Mouse (Mus musculus) myocyte (in vitro differentiated cells): ENCODE data around the gene Nt5c2.

Experiments used
- MAX ChIP-seq: IDR thresholded peaks from one replicate; pipeline ENCODE4 v1.6.1; 2011; ENCODE audit warnings: low read depth, mild to moderate bottlenecking, control low read depth
- POLR2A ChIP-seq: IDR thresholded peaks from one replicate; pipeline ENCODE4 v1.6.1; 2011; ENCODE audit warnings: low read depth, mild to moderate bottlenecking, control low read depth, moderate library complexity; ENCODE audit not compliant: insufficient read length

DNA sequence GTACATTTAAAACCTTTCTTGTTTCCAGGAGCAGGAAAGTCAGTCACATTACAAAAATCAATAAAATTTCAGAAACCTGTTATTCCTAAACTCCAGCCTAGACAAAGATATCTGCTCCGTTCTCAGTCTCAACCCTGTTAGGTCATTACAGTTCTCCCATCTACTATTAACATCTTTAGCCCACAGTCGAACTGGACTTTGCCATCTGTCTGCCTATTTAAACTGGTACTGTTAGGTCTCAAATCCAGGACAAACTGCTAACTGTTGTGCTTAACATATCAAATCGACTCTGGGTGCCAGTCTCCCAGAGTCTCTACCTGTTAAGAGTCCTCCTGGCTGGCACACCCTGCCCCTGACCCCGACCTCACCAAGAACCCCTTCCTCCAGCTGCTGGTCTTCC lies 109.0 kb downstream of the Nt5c2 start:
- TF ChIP-seq MAX (no peak), POLR2A (no peak)
